Mouse (Mus musculus): ENCODE results near the gene Col9a2.

Gene Col9a2

DNA sequence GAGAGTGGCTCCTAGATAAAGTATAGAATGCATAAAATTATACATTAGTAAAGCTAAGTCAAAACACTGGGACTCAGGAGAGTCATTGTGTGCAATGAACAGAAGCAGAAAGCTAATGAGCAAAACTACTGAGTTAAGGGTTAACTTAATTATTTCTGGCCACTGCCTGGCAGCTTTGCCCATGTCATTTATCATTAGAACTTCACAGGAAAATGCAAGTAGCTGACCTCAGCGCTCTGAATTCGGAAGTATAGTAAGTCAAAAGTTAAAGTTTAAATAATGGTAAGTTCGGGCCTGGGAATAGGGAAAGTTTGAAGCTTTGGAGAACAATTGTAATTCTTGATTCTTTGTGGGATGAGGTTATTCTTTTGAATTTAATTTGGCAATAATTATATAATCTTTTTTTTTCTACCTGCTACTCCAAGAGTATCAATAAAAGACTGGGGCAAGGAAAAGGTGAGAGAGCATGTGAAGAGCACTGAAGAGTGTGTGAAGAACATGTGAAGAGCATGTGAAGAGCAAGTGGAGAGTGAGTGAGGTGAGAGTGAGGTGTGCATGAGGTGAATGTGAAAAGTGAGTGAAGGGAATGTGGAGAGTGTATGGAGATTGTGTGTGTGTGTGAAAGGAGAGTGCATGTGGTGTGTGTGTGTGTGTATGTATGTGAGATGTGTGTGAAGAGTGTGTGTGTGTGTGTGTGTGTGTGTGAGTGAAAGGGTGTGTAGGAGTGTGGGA, 38.9 kb downstream of the Col9a2 start:
- intact Hi-C loops (cut with DNase I): no loop called here

DNA sequence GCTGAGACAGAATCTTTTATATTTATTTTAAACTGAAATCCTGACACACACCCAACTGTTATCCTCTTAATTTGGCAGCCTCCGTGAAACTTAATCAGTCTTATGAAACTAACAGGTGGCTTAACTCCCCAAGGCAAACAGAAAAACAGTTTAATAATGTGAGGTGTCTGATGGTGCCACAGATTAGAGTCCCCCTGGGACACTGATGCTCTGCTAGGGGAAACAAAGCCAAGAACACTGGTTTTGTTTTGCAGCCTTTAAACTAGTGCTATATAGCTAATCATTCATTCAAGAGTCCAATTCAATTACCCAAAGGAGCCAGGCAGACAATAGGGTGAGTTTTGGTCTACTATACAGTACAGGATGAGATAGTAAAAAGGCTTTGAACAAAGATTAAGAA, 41.2 kb downstream of the Col9a2 start:
- intact Hi-C loops (cut with DNase I): no loop called here

GRCm38 (mm10) chr4:121084506-121084905, 45.3 kb downstream of the Col9a2 start:
- intact Hi-C loops (cut with DNase I): no loop called here

DNA sequence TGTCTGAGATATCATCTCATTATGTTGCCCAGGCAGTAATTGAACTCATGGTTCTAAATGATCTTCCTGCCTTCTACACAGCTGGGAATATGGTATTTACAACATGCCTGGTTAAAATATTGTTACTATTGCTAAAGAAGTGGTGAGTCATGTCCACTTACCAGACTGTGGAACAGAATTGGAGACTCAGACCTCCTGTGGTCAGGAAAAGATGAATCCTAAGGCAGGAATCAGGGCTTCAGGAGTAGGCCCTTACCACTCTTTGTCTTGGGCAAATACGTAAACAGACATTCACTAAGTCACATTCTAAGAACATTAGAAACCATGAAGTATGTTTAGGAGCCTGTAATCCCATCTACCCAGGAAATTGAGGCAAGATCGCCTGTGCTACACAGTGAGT, 49.5 kb downstream of the Col9a2 start:
- intact Hi-C loops (cut with DNase I): no loop called here

- intact Hi-C loops (cut with DNase I): no loop called here
These were observed 51.0 kb downstream of the Col9a2 start for GRCm38 (mm10) chr4:121090211-121090610.

DNA sequence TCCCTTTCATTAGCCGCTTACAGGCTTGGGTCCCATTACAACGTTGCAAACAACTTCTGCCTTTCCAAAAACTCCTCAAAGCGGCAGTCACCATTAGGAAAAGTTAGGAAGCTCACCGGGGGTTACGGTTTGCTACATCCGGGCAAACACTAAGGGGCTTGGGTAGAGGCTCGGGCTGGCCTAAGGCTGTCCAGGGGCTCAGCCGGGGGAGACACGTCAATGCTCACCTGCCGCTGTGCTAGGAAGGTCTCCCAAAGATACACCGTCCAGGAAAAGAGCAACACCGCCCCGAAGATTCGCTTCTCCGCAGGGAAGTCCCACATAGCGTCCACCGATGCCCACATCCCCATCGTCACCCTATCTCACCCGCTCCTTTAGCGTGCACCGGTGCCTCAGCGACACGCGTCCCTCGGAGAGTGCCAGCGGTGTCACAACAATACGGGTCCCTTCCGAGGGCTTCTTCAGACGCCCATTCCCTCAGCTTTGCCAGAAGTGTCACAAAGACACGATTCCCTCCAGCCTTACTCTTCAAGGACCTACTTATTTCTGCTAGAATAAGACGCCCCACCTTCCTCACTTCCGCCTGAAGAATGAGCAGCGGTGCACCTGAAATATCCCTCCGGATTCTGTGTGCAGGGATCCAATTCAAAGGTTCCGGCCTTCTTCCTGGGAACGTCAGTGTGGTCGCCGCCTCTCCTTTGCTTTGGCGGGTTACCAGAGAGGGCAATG, 58.6 kb downstream of the Col9a2 start, which contains the start of gene Zmpste24:
Gene Zmpste24, minus strand, starts transcription at position 592 of the 729 bp plus-strand sequence.
- intact Hi-C loops (cut with DNase I): no loop called here

DNA sequence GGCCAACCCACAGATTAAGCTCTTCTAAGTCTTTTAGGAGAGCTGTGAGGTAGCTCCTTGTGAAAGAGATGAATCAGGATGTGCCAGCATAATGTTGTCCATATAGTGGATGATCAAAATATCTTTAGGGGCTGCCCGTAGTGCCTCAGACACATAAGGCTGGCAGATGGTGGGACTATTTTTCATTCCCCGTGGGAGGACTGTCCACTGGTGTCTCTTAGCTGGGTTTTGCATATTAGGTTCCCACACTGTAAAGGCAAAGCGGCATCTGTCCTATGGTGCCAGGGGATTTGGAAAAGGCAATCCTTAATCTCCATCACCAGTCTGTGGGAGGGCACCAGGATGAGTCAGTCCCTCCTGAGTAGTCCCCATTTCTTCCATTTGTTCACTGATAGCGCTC, 64.1 kb downstream of the Col9a2 start:
- intact Hi-C loops (cut with DNase I): no loop called here
